Mouse (Mus musculus) G1E-ER4 (cell line): ENCODE results near the gene Ifitm3. TPM values are rescaled to one million over a fixed set of nuclear protein-coding genes. Genes with fewer than 3 reads are reported as not detected.

ENCODE experiments used
- GATA1 ChIP-seq: IDR thresholded peaks from one replicate; pipeline ENCODE4 v1.8.0; 2012; ENCODE audit warnings: low read length, inconsistent platforms
- polyA plus RNA-seq: library from polyadenylated mRNA; stranded (reverse); fragments of >175 nt; gene quantifications from 2 replicates; pipeline ENCODE4 v1.2.3, GENCODE M21; 2012

Gene Ifitm3
- not detected in 2 replicates for polyA plus RNA-seq

GRCm38 (mm10) chr7:141010593-141010992 is at the start of gene Ifitm3:
TSS of gene Ifitm3 (minus strand) at chr7:141010770.
- no peak for TF ChIP-seq GATA1

GRCm38 (mm10) chr7:141059929-141060328 is 49.4 kb upstream of the Ifitm3 start:
- TF ChIP-seq GATA1, result no peak

GRCm38 (mm10) chr7:141058601-141059341 is 48.2 kb upstream of the Ifitm3 start:
- TF ChIP-seq GATA1, result no peak

GRCm38 (mm10) chr7:141057541-141057940 is 47.0 kb upstream of the Ifitm3 start:
- no peak for TF ChIP-seq GATA1

GRCm38 (mm10) chr7:141056976-141057375 is 46.4 kb upstream of the Ifitm3 start:
- no peak for TF ChIP-seq GATA1

GRCm38 (mm10) chr7:141055785-141056184 is 45.2 kb upstream of the Ifitm3 start:
- no peak for TF ChIP-seq GATA1

GRCm38 (mm10) chr7:141052421-141052820 is 41.9 kb upstream of the Ifitm3 start:
- no peak for TF ChIP-seq GATA1

- TF ChIP-seq GATA1, result no peak
Measured at GRCm38 (mm10) chr7:141052016-141052415, 41.4 kb upstream of the Ifitm3 start.

- TF ChIP-seq GATA1, result no peak
Measured at GRCm38 (mm10) chr7:141051060-141051685, 40.6 kb upstream of the Ifitm3 start.

GRCm38 (mm10) chr7:141049326-141049725 is 38.8 kb upstream of the Ifitm3 start:
- no peak for TF ChIP-seq GATA1

GRCm38 (mm10) chr7:141048226-141049218 is 38.0 kb upstream of the Ifitm3 start:
- TF ChIP-seq GATA1, result no peak

- no peak for TF ChIP-seq GATA1
Measured at GRCm38 (mm10) chr7:141047581-141048225, 37.1 kb upstream of the Ifitm3 start.

- peak; percentile 31 for TF ChIP-seq GATA1
Measured at GRCm38 (mm10) chr7:141046931-141047580, 36.5 kb upstream of the Ifitm3 start.

- no peak for TF ChIP-seq GATA1
Measured at GRCm38 (mm10) chr7:141042539-141042938, 32.0 kb upstream of the Ifitm3 start.

GRCm38 (mm10) chr7:141041661-141042060 is 31.1 kb upstream of the Ifitm3 start:
- TF ChIP-seq GATA1, result no peak
